Mouse (Mus musculus) hindbrain, embryonic 10.5 days (tissue): ENCODE results near the gene Stx1b. TPM values are rescaled to one million over a fixed set of nuclear protein-coding genes. Genes with fewer than 3 reads are reported as not detected.
"Not testable (repeated sequence)": the region's sequence is repeated elsewhere in the genome, so short reads cannot be mapped to it uniquely, and the experiment has no call there.

ENCODE experiments used
- DNase-seq: peaks from one replicate; pipeline ENCODE4 v3.0.0-alpha.2; 2017; ENCODE audit warnings: low spot score
- H3K27ac ChIP-seq: fragments of 300-500 bp; sonication (generic); 2 replicates; pipeline ENCODE4 v1.5.1; 2016; ENCODE audit warnings: mild to moderate bottlenecking, moderate library complexity
- H3K27me3 ChIP-seq: fragments of 300-500 bp; sonication (generic); 2 replicates; pipeline ENCODE4 v1.6.1; 2016; ENCODE audit warnings: mild to moderate bottlenecking; ENCODE audit not compliant: poor library complexity, insufficient read depth, severe bottlenecking
- H3K36me3 ChIP-seq: fragments of 300-500 bp; sonication (generic); 2 replicates; pipeline ENCODE4 v1.6.1; 2016; ENCODE audit warnings: mild to moderate bottlenecking, moderate library complexity
- H3K4me1 ChIP-seq: fragments of 300-500 bp; sonication (generic); replicated peaks from 2 replicates; pipeline ENCODE4 v1.6.1; 2016; ENCODE audit warnings: mild to moderate bottlenecking
- H3K4me3 ChIP-seq: fragments of 300-500 bp; sonication (generic); 2 replicates; pipeline ENCODE4 v1.5.1; 2016; ENCODE audit warnings: mild to moderate bottlenecking, moderate library complexity
- H3K9me3 ChIP-seq: fragments of 300-500 bp; sonication (generic); 2 replicates; pipeline ENCODE4 v1.6.1; 2016; ENCODE audit warnings: mild to moderate bottlenecking, moderate library complexity
- WGBS: fragments of 180-500 bp; shearing (Covaris S2); methylation state at CpG from one replicate; pipeline ENCODE4 v1.1.7; 2016; 5-methylcytosine and 5-hydroxymethylcytosine counted together
- polyA plus RNA-seq: library from polyadenylated mRNA; unstranded; fragments of >200 nt; fragmentation: Nextera tagmentation; extraction: Ambion mirVana; gene quantifications from 2 replicates; pipeline ENCODE4 v1.2.1, GENCODE M21; 2016

Gene Stx1b
- polyA plus RNA-seq, 1 experiment from 2014 or later = 8.5 TPM

DNA sequence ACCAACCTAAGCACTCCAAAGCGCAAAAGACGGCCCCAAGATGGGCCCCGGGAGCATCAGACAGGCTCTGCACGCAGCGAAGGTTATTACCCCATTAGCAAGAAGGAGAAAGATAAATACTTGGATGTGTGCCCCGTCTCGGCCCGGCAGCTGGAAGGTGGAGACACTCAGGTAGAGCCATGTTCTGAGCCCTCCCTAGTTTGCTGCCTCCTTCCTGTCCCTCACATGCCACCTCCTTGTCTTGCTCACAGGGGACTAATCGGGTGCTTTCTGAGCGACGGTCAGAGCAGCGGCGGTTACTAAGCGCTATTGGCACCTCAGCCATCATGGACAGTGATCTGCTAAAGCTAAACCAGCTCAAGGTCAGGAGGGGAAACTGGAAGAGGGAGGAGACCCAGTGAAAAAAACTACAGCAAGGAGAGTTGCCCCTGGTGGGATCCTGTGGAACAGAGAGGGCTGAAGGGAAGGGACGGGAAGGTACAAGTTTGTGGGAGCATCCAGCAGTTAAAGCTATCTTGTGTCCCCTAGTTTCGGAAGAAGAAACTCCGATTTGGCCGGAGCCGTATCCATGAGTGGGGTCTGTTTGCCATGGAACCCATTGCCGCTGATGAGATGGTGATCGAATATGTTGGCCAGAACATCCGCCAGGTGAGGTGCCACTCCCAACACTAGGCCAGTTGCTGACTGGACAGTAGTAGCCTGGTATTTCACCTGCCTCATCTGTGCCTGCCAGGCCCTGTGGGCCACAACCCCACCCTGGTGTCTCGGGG lies 27.1 kb downstream of the Stx1b start:
- no peak for DNase-seq
- no peak overlapping the region for H3K27ac ChIP-seq
- H3K4me1 ChIP-seq = 0 out of 2 replicates have a peak, but pooled peaks cover 11% of the 10 kb centered on the region
- no peaks in the 10 kb centered on the region for H3K27me3 ChIP-seq
- H3K36me3 ChIP-seq = peaks cover 93% of the 10 kb centered on the region
- 94% methylated on average over 23 of the region's 23 CpGs for WGBS
- H3K9me3 ChIP-seq = no peaks in the 10 kb centered on the region
- no peak overlapping the region for H3K4me3 ChIP-seq

DNA sequence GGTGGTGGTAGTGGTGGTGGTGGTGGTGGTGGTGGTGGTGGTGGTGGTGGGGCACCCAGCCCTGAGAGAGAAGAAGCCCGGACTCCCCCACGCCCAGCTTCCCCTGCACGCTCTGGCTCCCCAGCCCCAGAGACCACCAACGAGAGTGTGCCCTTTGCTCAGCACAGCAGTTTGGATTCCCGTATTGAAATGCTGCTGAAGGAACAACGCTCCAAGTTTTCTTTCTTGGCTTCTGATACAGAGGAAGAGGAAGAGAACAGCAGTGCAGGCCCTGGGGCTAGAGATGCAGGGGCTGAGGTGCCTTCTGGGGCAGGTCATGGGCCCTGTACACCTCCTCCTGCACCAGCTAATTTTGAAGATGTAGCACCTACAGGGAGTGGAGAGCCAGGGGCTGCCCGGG lies 39.0 kb downstream of the Stx1b start, which contains the start of gene Gm49388:
Gm49388 (plus strand) TSS at position 301 of the 400 bp plus-strand sequence.
- Histone ChIP-seq H3K27me3 (no peaks in the 10 kb centered on the region), H3K9me3 (no peaks in the 10 kb centered on the region), H3K4me1 (no peaks in the 10 kb centered on the region), H3K36me3 (peaks cover 100% of the 10 kb centered on the region), H3K27ac (no peak within 1 kb of the TSS), H3K4me3 (no peak within 1 kb of the TSS)
- no peak for DNase-seq
- 94% methylated on average over 7 of the region's 7 CpGs for WGBS

DNA sequence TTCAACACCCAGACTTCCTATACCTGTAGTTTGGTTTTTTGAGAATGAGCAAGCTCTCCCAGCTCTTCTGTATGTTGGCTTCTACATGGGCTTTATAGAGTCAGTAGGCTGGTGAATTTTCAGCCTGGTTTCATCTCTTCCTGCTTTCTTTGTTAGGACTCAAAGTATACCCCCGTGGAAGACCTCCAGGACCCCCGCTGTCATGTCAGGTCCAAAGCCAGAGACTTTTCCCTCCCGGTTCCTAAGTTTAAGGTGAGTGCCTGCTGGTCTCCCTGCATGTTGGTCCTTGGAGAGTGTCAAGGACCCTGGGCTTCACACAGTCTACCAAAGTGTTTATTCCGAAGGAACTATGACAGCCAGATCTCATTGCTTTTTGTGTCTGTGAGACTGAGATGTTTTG lies 46.0 kb downstream of the Stx1b start:
- 77% methylated on average over 4 of the region's 4 CpGs for WGBS
- Histone ChIP-seq H3K9me3 (no peaks in the 10 kb centered on the region), H3K4me1 (peaks cover 29% of the 10 kb centered on the region), H3K4me3 (peak overlapping the region; percentile 94), H3K36me3 (peaks cover 50% of the 10 kb centered on the region), H3K27me3 (no peaks in the 10 kb centered on the region), H3K27ac (peak overlapping the region; percentile 100)
- no peak for DNase-seq

DNA sequence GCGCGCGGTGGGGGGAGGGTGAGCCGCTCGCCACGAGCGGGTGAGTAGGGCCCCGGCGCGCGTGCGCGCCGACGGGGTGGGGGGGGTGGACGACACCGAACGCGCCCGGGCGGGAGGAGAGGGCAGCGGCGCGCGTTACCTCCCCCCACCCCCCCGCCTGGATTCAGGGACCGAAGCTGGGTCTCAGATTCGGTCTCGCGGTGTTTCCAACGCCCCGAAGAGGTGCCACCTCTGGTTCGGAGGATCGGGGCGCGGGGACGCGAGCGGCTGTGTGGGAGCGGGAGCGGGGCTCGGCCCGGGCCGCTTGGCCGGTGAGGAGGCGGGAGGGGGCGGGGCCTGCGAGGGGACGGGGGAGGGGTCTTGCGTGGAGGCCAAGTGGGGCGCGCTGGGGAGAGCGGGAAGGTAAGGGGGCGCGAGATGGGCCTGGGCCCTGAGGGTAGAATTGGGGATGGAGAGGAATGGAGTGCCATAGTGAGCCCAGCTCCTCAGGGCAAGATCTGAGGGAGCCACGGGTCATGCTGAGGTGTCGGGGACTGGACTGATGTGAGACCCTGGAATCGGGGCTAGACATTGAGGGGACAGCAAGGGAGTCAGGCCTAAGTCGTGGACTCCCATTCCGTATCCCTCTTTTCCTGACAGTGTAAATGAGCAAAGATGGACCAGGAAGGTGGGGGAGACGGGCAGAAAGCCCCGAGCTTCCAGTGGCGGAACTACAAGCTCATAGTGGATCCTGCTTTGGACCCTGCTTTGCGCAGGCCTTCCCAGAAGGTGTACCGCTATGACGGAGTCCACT lies 46.7 kb downstream of the Stx1b start:
- peak overlapping the region; percentile 100 for H3K27ac ChIP-seq
- DNase-seq = peak; percentile 73
- H3K4me1 ChIP-seq = peaks cover 29% of the 10 kb centered on the region
- peaks cover 43% of the 10 kb centered on the region for H3K36me3 ChIP-seq
- WGBS = 3% methylated on average over 66 of the region's 66 CpGs
- no peaks in the 10 kb centered on the region for H3K9me3 ChIP-seq
- H3K4me3 ChIP-seq = peak overlapping the region; percentile 94
- no peaks in the 10 kb centered on the region for H3K27me3 ChIP-seq

DNA sequence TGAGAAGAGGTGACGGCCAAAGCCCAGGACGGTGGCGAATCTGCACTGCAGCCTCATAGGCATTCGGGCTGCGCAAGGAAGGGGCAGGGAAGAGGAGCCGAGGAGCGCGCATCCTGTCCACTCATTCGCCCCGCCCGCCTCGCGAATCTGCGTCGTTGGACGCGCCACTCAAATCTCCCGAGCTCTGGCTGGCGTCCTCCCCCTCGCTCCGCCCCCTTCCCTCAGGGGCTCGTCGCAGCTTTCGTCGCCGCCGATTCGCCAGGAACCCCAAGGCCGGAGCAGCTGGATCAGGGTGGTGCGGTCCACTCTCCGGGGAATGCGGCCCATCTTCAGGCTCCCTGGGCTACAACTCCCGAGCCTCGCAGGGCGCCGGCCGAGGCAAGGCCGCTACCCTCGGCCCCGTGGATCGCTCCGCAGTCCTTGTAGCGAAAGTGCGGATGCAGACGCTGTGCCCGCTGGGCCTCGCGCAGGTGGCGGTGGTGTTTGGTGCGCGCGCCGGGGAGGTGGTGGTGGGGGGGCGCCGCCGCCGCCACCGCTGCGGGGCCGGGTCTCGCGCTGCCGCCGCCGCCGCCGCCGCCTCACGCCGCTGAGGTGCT lies 47.4 kb downstream of the Stx1b start:
- Histone ChIP-seq H3K4me3 (peak overlapping the region; percentile 94), H3K27me3 (no peaks in the 10 kb centered on the region), H3K4me1 (peaks cover 29% of the 10 kb centered on the region), H3K27ac (peak overlapping the region; percentile 100), H3K9me3 (no peaks in the 10 kb centered on the region), H3K36me3 (peaks cover 36% of the 10 kb centered on the region)
- peak; percentile 95 for DNase-seq
- WGBS = under 1% methylated on average over 70 of the region's 70 CpGs

DNA sequence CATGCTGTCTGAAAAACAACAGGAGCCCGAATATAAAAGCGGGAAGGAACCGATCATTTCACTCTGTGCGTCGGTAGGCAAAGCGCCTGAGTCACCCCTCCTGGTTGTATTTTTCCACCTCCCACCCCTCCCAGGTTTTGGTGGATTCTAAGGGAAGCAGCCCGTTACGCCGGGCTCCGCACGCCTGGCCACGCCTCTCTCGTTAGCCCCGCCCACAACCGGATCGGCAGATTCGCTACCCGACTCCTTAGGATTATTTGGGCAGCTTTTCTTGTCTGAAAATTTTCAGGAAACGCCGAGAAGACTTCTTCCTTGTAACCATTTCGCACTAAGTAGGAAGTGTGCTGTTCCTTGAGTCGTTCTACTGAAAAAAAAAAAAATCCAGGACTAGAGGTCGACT lies 47.9 kb downstream of the Stx1b start, which contains the start of gene Setd1a:
Setd1a (plus strand) TSS at position 245 of the 400 bp plus-strand sequence.
- peak; percentile 85 for DNase-seq
- under 1% methylated on average over 23 of the region's 23 CpGs for WGBS

DNA sequence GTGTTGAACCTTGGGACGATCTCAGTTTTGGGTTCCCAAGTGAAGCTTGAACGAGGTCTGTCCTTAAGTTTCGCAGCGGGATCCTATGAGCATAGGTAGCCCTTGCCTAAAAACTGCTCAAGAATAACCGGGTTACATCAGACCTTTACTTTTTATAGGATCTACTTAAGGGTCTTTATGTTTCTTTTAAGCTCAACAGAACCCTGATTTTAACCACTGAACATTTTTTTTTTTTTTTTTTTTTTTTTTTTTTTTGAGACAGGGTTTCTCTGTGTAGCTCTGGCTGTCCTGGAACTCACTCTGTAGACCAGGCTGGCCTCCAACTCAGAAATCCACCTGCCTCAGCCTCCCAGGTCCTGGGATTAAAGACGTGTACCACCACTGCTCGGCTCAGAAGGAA lies 48.5 kb downstream of the Stx1b start:
- H3K9me3 ChIP-seq, H3K27me3 ChIP-seq, DNase-seq: not testable (repeated sequence)
- 77% methylated on average over 7 of the region's 7 CpGs for WGBS
- H3K4me1 ChIP-seq = peaks cover 34% of the 10 kb centered on the region
- H3K4me3 ChIP-seq = peak overlapping the region; percentile 94
- peak overlapping the region; percentile 100 for H3K27ac ChIP-seq
- H3K36me3 ChIP-seq = peaks cover 25% of the 10 kb centered on the region

More for the DNA sequence above, 47.9 kb downstream of the Stx1b start, which contains the start of gene Setd1a:
- H3K27me3 ChIP-seq = no peaks in the 10 kb centered on the region
- H3K4me1 ChIP-seq = peaks cover 29% of the 10 kb centered on the region
- H3K27ac ChIP-seq = peak within 1 kb of the TSS; percentile 100
- peaks cover 30% of the 10 kb centered on the region for H3K36me3 ChIP-seq
- peak within 1 kb of the TSS; percentile 94 for H3K4me3 ChIP-seq
- no peaks in the 10 kb centered on the region for H3K9me3 ChIP-seq

DNA sequence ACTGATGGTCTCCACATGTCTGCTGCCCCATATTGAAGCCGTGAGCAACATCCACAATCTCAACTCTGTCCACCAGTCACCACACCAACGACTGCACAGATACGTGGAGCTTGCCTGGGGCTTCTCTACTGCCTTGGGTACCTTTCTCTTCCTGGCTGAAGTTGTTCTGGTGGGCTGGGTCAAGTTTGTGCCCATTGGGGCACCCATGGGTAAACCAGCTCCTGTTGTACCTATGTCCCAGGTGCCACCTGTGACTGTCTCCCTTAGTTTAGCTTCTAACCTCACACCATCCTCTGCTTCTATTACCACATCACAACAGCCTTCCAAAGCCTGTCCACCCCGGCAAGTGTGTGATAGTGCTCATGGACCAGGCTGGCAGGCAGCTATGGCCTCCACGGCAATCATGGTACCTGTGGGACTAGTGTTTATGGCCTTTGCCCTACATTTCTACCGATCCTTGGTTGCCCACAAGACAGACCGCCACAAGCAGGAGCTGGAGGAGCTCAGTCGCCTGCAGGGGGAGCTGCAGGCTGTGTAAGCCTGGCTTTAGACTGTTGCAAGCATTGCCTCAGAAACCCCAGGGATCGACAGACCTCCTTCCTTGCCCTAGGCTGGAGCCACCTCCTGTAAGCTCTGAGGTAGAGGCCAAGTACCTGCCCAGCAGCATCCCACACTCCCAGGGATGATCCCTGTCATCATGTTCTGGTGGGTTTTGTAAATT lies 50.5 kb downstream of the Stx1b start:
- no peak overlapping the region for H3K27ac ChIP-seq
- H3K27me3 ChIP-seq = no peaks in the 10 kb centered on the region
- peaks cover 5% of the 10 kb centered on the region for H3K36me3 ChIP-seq
- peaks cover 52% of the 10 kb centered on the region for H3K4me1 ChIP-seq
- peak; percentile 67 for DNase-seq
- WGBS = 45% methylated on average over 9 of the region's 9 CpGs
- H3K4me3 ChIP-seq = peak overlapping the region; percentile 16; the same call in 1 of the 2 replicates
- no peaks in the 10 kb centered on the region for H3K9me3 ChIP-seq

DNA sequence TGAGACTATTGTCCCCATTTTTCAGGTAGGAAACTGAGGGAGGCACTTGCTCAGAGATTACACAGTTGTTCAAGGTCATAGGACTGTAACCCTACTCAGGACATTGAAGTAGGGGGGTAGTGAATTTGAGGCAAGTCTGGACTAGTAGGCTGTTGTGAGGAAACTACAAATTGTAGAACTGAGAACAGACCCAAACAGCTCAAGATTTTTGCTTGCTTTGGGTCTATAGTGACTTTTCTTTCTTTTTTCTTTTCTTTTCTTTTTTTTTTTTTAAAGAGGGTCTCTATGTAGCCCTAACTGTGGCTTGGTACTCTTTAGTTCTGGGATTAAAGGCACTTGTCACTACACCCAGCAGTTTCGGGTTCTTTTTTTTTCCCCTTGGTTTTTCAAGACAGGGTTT lies 51.8 kb downstream of the Stx1b start:
- Histone ChIP-seq H3K27ac (no peak overlapping the region), H3K27me3 (no peaks in the 10 kb centered on the region), H3K9me3 (no peaks in the 10 kb centered on the region), H3K36me3 (peaks cover 13% of the 10 kb centered on the region), H3K4me3 (no peak overlapping the region), H3K4me1 (peaks cover 52% of the 10 kb centered on the region)
- no peak for DNase-seq
- 91% methylated on average over 1 of the region's 1 CpGs for WGBS

DNA sequence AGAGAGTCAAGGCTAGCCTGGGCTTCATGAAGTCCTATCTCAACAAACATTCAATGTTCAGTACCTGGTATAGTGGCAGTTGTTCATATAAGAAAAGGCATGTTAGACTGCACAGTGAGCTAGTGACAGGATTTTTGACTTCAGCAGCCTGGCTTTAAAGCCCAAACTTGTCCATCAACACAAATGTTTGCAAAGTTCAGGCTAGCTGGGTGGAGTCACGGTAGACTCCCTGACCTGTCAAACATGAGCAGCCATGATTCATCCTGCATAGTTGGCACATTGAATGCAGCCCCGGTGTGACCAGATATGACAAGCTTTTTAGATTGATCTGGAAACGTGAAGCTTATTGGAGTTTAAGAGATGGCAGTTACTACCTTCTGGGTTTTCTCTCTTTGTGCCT lies 52.3 kb downstream of the Stx1b start:
- H3K27me3 ChIP-seq = no peaks in the 10 kb centered on the region
- H3K4me1 ChIP-seq = peaks cover 54% of the 10 kb centered on the region
- no peak overlapping the region for H3K27ac ChIP-seq
- no peak for DNase-seq
- 85% methylated on average over 3 of the region's 3 CpGs for WGBS
- peaks cover 18% of the 10 kb centered on the region for H3K36me3 ChIP-seq
- no peak overlapping the region for H3K4me3 ChIP-seq
- H3K9me3 ChIP-seq = no peaks in the 10 kb centered on the region

DNA sequence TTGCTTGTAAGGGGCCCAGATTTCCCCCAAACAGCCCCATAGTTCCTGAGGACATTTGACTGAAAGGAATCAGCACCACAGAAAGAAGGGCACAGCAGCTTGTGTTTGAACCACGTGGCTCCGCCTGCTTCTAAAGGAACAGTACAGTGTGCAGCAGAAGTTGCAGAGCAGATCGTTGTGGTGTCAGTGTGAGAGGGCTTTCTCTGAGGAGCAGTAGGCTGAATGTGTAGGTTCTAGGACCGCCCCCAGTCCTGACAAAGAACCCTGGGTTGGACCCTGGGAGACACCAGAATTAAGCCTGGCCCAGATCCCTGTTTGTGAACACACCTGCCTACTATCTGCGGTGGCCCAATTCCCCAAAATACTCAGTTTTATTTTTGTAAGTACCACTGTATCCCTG lies 53.1 kb downstream of the Stx1b start:
- 72% methylated on average over 5 of the region's 5 CpGs for WGBS
- Histone ChIP-seq H3K27me3 (no peaks in the 10 kb centered on the region), H3K27ac (0 out of 2 replicates have a peak overlapping the region, but pooled peaks have one; percentile 91), H3K4me1 (peaks cover 54% of the 10 kb centered on the region), H3K36me3 (peaks cover 26% of the 10 kb centered on the region), H3K9me3 (no peaks in the 10 kb centered on the region), H3K4me3 (peak overlapping the region; percentile 68; the same call in 1 of the 2 replicates)
- no peak for DNase-seq
